Mouse (Mus musculus): Measurements from ENCODE around the gene Clec5a. TPM values are rescaled to one million over a fixed set of nuclear protein-coding genes. Genes with fewer than 3 reads are reported as not detected.

Clec5a gene
- polyA plus RNA-seq, 1 experiment from 2014 or later: 0.66 TPM

GRCm38 (mm10) chr6:40594804-40595550 is 9.4 kb upstream of the Clec5a start:
- H3K9ac ChIP-seq (ENCODE audit: low read length): no peak overlapping the region
- no peaks in the 10 kb centered on the region for H3K36me3 ChIP-seq (ENCODE audit: control insufficient read depth, insufficient read depth, low read length)
- 77% methylated on average over 3 of the region's 3 CpGs for WGBS
- H3K27ac ChIP-seq (ENCODE audit: low read depth, low read length): no peak overlapping the region
- ATAC-seq: no peak
- no peak overlapping the region for H3K4me3 ChIP-seq (ENCODE audit: low read depth, low read length)
- H3K4me2 ChIP-seq (ENCODE audit: low read length): no peak overlapping the region
- H3K27me3 ChIP-seq (replicated peaks; ENCODE audit: control insufficient read depth, insufficient read depth, low read length): no peaks in the 10 kb centered on the region
- DNase-seq (ENCODE audit: low spot score): no peak
- no peaks in the 10 kb centered on the region for H3K9me3 ChIP-seq (replicated peaks; ENCODE audit: control insufficient read depth, low read length)
- H3K4me1 ChIP-seq (ENCODE audit: control insufficient read depth, insufficient read depth, low read length): no peaks in the 10 kb centered on the region

GRCm38 (mm10) chr6:40588346-40588745 is 2.7 kb upstream of the Clec5a start:
- no peaks in the 10 kb centered on the region for H3K4me1 ChIP-seq (ENCODE audit: control insufficient read depth, insufficient read depth, low read length)
- ATAC-seq: no peak
- no peak overlapping the region for H3K27ac ChIP-seq (ENCODE audit: low read depth, low read length)
- H3K4me2 ChIP-seq (ENCODE audit: low read length): no peak overlapping the region
- DNase-seq (ENCODE audit: low spot score): no peak
- no peaks in the 10 kb centered on the region for H3K9me3 ChIP-seq (replicated peaks; ENCODE audit: control insufficient read depth, low read length)
- H3K9ac ChIP-seq (ENCODE audit: low read length): no peak overlapping the region
- WGBS: 100% methylated on average over 2 of the region's 2 CpGs
- no peaks in the 10 kb centered on the region for H3K36me3 ChIP-seq (ENCODE audit: control insufficient read depth, insufficient read depth, low read length)
- H3K4me3 ChIP-seq (ENCODE audit: low read depth, low read length): no peak overlapping the region
- H3K27me3 ChIP-seq (replicated peaks; ENCODE audit: control insufficient read depth, insufficient read depth, low read length): no peaks in the 10 kb centered on the region

DNA sequence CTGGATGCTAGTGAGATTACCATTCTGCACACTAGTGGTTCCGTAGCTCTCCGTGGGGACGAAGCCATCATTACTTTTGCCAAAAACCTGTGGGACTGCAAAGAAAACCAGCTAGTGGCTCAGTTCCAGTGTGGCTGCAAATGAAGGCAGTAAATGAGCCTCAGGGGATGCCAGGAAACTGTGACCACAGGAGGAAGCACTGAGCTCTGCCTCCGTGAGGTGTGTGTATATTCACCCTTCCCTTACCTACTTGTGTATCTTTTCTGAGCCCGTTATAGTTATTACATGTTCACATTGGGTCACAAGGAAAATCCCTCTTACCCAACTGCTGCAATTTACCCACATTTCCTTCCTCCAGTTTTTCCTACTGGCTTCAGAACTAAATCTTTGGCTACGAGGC is 1.3 kb downstream of the Clec5a start:
- no peak overlapping the region for H3K4me3 ChIP-seq (ENCODE audit: low read depth, low read length)
- H3K27me3 ChIP-seq (replicated peaks; ENCODE audit: control insufficient read depth, insufficient read depth, low read length): no peaks in the 10 kb centered on the region
- H3K36me3 ChIP-seq (ENCODE audit: control insufficient read depth, insufficient read depth, low read length): no peaks in the 10 kb centered on the region
- H3K27ac ChIP-seq (ENCODE audit: low read depth, low read length): no peak overlapping the region
- no peak overlapping the region for H3K9ac ChIP-seq (ENCODE audit: low read length)
- DNase-seq (ENCODE audit: low spot score) (no peak), ATAC-seq (no peak)
- no peak overlapping the region for H3K4me2 ChIP-seq (ENCODE audit: low read length)
- H3K4me1 ChIP-seq (ENCODE audit: control insufficient read depth, insufficient read depth, low read length): no peaks in the 10 kb centered on the region
- H3K9me3 ChIP-seq (replicated peaks; ENCODE audit: control insufficient read depth, low read length): no peaks in the 10 kb centered on the region
- WGBS: 84% methylated on average over 6 of the region's 6 CpGs

- Histone ChIP-seq H3K36me3 (ENCODE audit: control insufficient read depth, insufficient read depth, low read length) (no peaks in the 10 kb centered on the region), H3K4me2 (ENCODE audit: low read length) (no peak overlapping the region), H3K4me1 (ENCODE audit: control insufficient read depth, insufficient read depth, low read length) (no peaks in the 10 kb centered on the region), H3K9ac (ENCODE audit: low read length) (no peak overlapping the region), H3K4me3 (ENCODE audit: low read depth, low read length) (no peak overlapping the region), H3K9me3 (replicated peaks; ENCODE audit: control insufficient read depth, low read length) (no peaks in the 10 kb centered on the region), H3K27me3 (replicated peaks; ENCODE audit: control insufficient read depth, insufficient read depth, low read length) (no peaks in the 10 kb centered on the region), H3K27ac (ENCODE audit: low read depth, low read length) (no peak overlapping the region)
- DNase-seq (ENCODE audit: low spot score) (no peak), ATAC-seq (no peak)
- 87% methylated on average over 1 of the region's 1 CpGs for WGBS
Measured at GRCm38 (mm10) chr6:40576305-40576704, 9.3 kb downstream of the Clec5a start.

- Histone ChIP-seq H3K4me1 (ENCODE audit: control insufficient read depth, insufficient read depth, low read length) (no peaks in the 10 kb centered on the region), H3K4me2 (ENCODE audit: low read length) (no peak overlapping the region), H3K4me3 (ENCODE audit: low read depth, low read length) (no peak overlapping the region), H3K27me3 (replicated peaks; ENCODE audit: control insufficient read depth, insufficient read depth, low read length) (no peaks in the 10 kb centered on the region), H3K27ac (ENCODE audit: low read depth, low read length) (no peak overlapping the region), H3K9me3 (replicated peaks; ENCODE audit: control insufficient read depth, low read length) (no peaks in the 10 kb centered on the region), H3K36me3 (ENCODE audit: control insufficient read depth, insufficient read depth, low read length) (no peaks in the 10 kb centered on the region), H3K9ac (ENCODE audit: low read length) (no peak overlapping the region)
- DNase-seq (ENCODE audit: low spot score): no peak
- WGBS: 87% methylated on average over 3 of the region's 3 CpGs
- no peak for ATAC-seq
Measured at GRCm38 (mm10) chr6:40573618-40574017, 12.0 kb downstream of the Clec5a start.

GRCm38 (mm10) chr6:40569187-40569586 is 16.4 kb downstream of the Clec5a start, which contains the start of gene Olfr460:
Olfr460 (plus strand) TSS chr6:40569487.
- Histone ChIP-seq H3K9ac (ENCODE audit: low read length) (no peak within 1 kb of the TSS), H3K4me1 (ENCODE audit: control insufficient read depth, insufficient read depth, low read length) (no peaks in the 10 kb centered on the region), H3K4me3 (ENCODE audit: low read depth, low read length) (no peak within 1 kb of the TSS), H3K4me2 (ENCODE audit: low read length) (no peak within 1 kb of the TSS), H3K9me3 (replicated peaks; ENCODE audit: control insufficient read depth, low read length) (no peaks in the 10 kb centered on the region), H3K27me3 (replicated peaks; ENCODE audit: control insufficient read depth, insufficient read depth, low read length) (no peaks in the 10 kb centered on the region), H3K36me3 (ENCODE audit: control insufficient read depth, insufficient read depth, low read length) (no peaks in the 10 kb centered on the region), H3K27ac (ENCODE audit: low read depth, low read length) (no peak within 1 kb of the TSS)
- WGBS: 90% methylated on average over 3 of the region's 3 CpGs
- no peak for DNase-seq (ENCODE audit: low spot score)
- no peak for ATAC-seq

DNA sequence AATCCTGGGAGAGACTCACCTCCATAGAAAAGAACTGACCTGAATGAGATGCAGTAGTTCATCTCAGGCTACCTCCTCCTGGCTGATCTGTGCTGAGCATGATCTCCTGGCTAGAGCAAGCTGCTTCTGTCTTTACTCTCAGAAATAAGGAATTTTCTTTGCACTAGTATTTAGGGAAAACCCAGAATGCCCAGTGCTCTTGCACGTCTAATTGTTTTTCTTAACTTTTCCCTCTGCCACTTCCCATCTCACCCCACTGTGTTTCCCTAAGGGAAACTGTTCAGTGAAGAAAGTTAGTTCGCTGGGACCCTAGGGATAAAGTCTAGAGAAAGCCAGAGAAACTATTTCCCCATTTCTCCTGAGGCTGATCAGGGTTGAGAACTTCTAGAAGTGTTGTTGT is 30.7 kb downstream of the Clec5a start, which contains the start of gene Olfr461:
Gene Olfr461 (minus strand): TSS at position 101 of the 400 bp plus-strand sequence.
- no peak for DNase-seq (ENCODE audit: low spot score)
- Histone ChIP-seq H3K27me3 (replicated peaks; ENCODE audit: control insufficient read depth, insufficient read depth, low read length) (no peaks in the 10 kb centered on the region), H3K4me2 (ENCODE audit: low read length) (no peak within 1 kb of the TSS), H3K4me1 (ENCODE audit: control insufficient read depth, insufficient read depth, low read length) (no peaks in the 10 kb centered on the region), H3K4me3 (ENCODE audit: low read depth, low read length) (no peak within 1 kb of the TSS), H3K36me3 (ENCODE audit: control insufficient read depth, insufficient read depth, low read length) (no peaks in the 10 kb centered on the region), H3K9ac (ENCODE audit: low read length) (no peak within 1 kb of the TSS), H3K27ac (ENCODE audit: low read depth, low read length) (no peak within 1 kb of the TSS), H3K9me3 (replicated peaks; ENCODE audit: control insufficient read depth, low read length) (no peaks in the 10 kb centered on the region)
- 81% methylated on average over 2 of the region's 2 CpGs for WGBS
- ATAC-seq: no peak

- WGBS: 80% methylated on average over 10 of the region's 10 CpGs
- DNase-seq (ENCODE audit: low spot score): no peak
- Histone ChIP-seq H3K9me3 (replicated peaks; ENCODE audit: control insufficient read depth, low read length) (no peaks in the 10 kb centered on the region), H3K27me3 (replicated peaks; ENCODE audit: control insufficient read depth, insufficient read depth, low read length) (no peaks in the 10 kb centered on the region), H3K4me1 (ENCODE audit: control insufficient read depth, insufficient read depth, low read length) (no peaks in the 10 kb centered on the region), H3K9ac (ENCODE audit: low read length) (no peak overlapping the region), H3K4me3 (ENCODE audit: low read depth, low read length) (no peak overlapping the region), H3K36me3 (ENCODE audit: control insufficient read depth, insufficient read depth, low read length) (no peaks in the 10 kb centered on the region), H3K4me2 (ENCODE audit: low read length) (no peak overlapping the region), H3K27ac (ENCODE audit: low read depth, low read length) (no peak overlapping the region)
- no peak for ATAC-seq
Measured at GRCm38 (mm10) chr6:40544690-40545089, 40.9 kb downstream of the Clec5a start.

Data from forebrain, embryonic 14.5 days (tissue).